Mouse (Mus musculus) Muller cell, postnatal 12 days (primary cell): Measurements from ENCODE around the gene Ttc28.
"Not testable (repeated sequence)": the region's sequence is repeated elsewhere in the genome, so short reads cannot be mapped to it uniquely, and the experiment has no call there.

ENCODE experiments used
- DNase-seq: peaks from one replicate; pipeline ENCODE4 v3.0.0-alpha.2; 2015; ENCODE audit errors: inconsistent ontology term

The Ttc28 gene

DNA sequence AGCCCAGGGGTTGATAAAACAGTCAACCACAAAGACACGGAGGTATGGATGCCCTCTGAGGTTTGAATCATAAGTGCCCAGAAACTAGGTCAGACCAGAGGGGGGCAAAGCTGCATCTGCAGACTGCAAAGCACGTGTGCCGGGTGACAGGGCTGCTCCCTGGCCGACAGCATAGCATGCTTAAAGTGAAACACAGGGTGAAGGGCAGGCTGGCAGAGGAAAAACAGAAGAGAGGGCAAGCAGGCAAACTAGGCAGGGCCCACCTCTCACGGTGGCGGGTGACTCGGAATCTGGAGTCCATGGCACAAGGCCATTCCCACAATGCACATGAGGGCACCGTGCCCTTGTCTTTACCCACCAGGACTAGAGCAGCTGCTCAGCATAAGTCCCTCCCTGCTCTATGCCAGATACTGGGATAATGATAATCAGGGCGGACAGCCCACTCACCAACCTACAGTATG, 357.6 kb downstream of the Ttc28 start:
- peak; percentile 79 for DNase-seq

GRCm38 (mm10) chr5:111239223-111239622, 359.6 kb downstream of the Ttc28 start:
- DNase-seq: no peak

DNA sequence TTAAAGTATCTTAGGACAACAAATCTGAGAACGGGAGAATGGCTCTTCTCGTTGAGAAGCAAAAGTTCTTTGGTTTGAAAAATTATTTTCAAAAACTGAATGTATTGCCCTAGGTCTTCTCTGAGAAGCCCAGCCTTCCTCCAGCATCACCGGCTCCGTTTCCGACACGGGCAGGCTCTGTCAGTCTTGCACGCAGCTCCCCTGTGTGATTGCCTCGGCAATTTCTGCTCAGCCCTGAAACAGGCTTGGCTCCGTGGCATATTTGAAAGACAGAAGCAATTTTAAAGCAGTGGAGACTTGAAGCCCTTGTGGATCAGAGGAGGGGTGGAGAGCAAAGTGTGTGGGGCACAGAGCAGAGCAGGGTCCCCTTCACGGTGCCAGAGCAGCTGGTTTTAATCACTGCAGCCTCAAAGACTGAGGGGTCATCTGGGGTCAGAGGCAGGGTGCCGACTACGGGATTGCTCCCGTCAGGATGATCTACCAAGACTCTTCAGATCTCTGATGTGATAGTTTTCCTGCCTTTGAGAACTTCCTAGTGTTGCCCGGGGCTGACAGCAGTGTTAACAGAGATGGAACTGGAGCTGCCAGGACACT, 363.9 kb downstream of the Ttc28 start:
- DNase-seq: peak; percentile 35

DNA sequence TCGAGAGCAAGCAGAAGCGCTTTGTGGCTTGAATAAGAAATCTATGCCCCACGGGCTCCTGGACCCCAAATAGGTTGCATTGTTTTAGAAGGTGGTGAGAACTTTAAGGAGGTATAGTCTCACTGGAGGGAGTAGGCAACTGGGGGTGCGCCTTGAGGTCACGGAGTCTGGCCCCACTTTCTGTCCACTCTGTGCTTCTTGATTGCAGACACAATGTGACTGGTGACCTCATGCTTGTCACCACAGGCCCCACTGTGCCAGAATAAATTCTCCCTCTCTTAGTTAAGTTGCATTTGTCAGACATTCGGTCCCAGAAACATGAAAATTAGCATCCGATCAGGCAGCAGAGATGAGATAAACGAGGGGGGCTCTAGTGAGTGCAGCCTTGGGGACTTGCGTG, 364.5 kb downstream of the Ttc28 start:
- peak; percentile 40 for DNase-seq

- DNase-seq: peak; percentile 93
Observed at GRCm38 (mm10) chr5:111247571-111248265, 368.1 kb downstream of the Ttc28 start.

- no peak for DNase-seq
Observed at GRCm38 (mm10) chr5:111252147-111252546, 372.5 kb downstream of the Ttc28 start.

- DNase-seq: no peak
Observed at GRCm38 (mm10) chr5:111254362-111254761, 374.8 kb downstream of the Ttc28 start.

- DNase-seq: no peak
Observed at GRCm38 (mm10) chr5:111254781-111255180, 375.2 kb downstream of the Ttc28 start.

GRCm38 (mm10) chr5:111256181-111256580, 376.6 kb downstream of the Ttc28 start:
- DNase-seq: no peak

DNA sequence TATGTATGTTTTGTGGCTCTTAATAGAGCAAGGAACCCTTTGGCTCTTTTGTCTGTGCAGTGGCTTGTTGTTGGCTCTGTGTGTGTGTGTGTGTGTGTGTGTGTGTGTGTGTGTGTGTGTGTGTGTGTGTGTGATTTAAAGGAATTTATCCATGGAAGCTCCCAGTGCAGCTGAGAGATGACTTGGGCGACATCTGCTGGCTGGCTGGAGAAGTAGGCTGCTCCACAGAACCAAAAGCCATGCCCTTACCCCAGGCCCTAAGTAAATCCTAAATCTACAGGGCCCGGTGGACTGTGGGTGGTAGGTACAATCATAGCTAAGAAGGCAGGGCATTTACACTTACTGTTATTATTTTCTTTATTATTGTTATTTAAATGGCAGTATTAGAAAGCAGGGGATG, 377.5 kb downstream of the Ttc28 start:
- peak; percentile 54 for DNase-seq

GRCm38 (mm10) chr5:111261162-111261561, 381.6 kb downstream of the Ttc28 start:
- DNase-seq: not testable (repeated sequence)

DNA sequence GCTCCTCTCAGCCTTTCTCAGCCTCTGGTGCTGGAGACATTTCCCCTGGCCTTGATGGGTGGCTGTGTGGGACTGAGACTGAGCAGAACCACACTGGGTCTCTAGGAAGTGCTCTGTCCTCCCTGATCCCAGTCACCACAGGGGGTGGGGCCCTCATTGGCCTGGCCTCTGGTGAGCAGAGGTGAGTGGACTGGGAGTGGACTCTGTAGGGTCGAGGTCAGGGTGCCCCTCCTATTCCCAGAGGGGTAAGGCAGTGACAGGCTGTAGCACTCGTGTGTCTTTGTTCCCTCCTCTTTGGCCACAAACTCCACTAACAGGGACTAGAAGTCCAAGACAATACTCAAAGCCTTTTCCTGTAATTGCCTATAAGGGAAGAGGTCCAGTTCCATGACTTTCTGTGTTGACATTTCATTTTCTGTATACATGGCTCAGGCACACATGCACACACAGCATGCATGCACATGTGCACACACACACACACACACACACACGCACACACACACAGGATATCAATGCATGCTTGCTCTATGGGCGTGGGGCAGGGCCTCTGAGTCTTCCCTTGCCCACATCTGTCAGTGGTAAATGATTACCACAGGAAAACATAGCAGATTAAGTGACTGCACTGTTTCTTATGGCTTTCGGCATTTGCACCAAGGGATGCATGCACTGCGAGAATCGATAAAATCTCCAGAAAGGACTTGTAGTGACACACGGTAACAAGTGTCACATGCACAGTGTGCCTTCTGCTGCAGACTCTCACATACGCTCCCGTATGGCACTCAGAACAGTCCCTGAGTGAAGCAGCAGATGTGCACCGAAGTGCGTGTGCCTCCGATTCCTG, 382.4 kb downstream of the Ttc28 start:
- DNase-seq: no peak

DNA sequence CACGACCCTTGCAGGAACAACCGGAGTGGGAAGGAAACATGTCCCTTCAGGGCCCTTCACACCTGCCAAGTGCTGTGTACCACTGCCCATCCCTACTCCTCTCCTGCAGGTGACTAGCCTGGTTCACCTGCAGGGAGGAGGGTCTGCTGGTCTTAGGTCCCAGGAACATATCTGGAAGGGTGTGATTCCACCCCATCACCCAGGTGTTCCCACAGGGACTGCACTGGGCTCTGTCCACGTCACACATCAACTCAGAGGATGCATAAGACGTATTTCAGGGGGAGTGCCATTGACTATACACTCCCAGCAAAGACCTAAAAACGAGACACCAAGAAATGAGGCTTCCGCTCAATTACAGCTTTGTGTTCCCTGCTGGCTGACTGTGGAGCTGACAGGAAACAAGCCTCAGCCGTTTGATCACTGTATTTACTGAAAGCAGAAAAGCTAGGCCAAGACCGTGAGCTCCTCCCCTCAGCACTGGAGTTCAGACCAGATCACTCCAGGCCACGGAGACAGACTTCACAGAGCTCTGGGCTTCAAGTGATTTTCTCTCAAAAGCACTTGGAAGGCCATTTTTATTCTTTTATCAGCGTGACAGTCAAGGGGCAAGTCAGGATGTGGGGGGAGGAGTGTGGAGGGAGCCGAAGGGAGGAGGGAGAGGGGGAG, 383.1 kb downstream of the Ttc28 start:
- DNase-seq: peak; percentile 75

GRCm38 (mm10) chr5:111263370-111263769, 383.8 kb downstream of the Ttc28 start:
- peak; percentile 26 for DNase-seq

- DNase-seq: no peak
Observed at GRCm38 (mm10) chr5:111264488-111264887, 384.9 kb downstream of the Ttc28 start.

DNA sequence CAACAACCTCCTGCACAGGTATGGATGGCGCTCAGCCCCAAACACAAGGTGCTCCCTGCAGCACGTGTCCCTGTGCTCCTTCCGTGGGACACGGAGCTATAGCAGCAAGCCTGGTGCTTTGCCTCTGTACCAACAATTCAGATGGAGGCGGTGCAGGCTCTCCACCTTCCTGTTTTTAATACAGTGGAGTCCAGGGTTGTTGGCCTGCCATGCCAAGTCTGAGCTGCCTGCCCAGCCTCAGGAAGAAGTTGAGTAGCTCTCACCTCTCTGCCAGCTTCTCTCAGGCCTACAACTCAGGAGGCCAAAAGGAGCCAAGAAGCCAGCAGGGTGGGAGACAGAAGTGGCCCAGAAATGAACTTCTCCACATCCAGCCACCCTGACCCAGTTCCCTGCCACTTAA, 387.1 kb downstream of the Ttc28 start:
- no peak for DNase-seq

DNA sequence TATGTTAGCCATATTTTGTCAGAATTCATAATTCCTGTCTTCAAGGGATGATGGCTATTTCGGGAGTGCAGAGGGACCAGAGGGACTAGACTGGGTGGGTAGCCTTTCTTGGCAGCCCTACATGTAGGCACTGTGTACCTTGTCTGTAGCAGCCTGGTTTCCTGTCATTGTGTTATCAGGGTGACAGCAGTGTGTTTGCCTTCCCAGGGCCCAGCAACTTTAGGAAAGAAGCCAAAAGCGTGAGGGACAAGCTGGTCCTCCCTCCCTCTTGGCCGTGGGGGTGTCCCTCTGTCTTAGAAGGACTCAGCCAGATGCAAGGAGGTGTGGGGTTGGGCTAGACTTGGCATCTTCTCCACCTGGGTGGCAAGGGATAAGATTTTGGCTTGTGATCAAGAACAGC, 387.5 kb downstream of the Ttc28 start:
- no peak for DNase-seq

DNA sequence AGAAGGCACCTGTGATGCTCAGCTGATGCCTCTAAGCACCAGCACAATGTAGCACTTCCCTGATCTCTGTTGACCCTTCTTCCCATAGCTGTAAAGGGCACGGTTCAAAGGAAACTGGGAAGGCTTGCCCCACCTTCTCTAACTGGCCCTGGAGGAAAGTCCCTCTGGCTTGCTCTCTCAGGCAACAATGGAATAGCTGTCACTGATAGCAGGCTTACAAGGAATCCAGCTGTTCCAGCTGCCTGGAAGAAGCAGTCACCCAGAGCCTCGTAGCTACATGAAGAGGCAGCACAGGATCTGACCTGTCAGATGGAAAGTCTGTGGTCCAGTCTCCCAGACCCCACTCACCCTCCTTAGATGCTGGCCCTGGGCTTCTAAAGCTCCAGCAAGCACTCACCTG, 389.2 kb downstream of the Ttc28 start:
- DNase-seq: no peak

DNA sequence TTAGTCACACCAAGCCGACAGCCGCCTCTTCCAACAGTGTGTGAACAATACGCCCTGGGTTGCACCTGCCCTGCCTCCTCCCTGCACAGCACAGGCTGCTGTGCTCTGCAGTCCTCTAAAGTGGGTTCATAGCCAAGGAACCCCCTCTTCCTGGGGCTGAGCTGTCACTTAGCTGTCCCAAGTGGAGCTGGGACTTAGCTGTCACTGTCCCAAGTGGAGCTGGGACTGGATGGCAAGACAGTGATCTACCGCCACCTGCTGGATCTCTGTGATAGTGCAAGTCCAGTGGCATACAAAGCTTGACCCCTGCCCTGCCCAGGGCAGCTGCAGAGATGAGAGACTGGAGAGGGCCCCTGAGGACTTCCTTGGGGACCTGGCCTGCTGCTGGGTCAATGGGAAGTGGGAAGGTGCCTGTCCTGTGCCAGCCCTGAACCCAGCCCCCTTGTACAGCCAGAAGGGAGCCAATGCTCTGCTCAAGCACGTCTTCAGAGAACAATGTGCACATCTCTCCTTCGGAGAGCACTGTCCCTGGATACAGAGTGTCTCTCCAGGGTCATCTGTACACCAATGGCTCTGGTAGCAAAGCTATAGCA, 390.1 kb downstream of the Ttc28 start:
- DNase-seq: peak; percentile 76

GRCm38 (mm10) chr5:111270246-111271002, 390.8 kb downstream of the Ttc28 start:
- DNase-seq: peak; percentile 45

- DNase-seq: peak; percentile 73
Observed at GRCm38 (mm10) chr5:111273589-111273988, 394.0 kb downstream of the Ttc28 start.
